Mouse (Mus musculus) T-helper 17 cell (primary cell): ENCODE results near the gene Slco4a1.

Source experiments
- in situ Hi-C, 2 experiments: fragments of 300-600 bp; cut with MboI, MseI; formaldehyde crosslinking; loops; 1 replicate in 1 of 2; 2 replicates in 1 of 2; pipeline ENCODE4 v1.15.1; 2025; ENCODE audit warnings: high pct_unique_total_duplicates in 2 of 2

The Slco4a1 gene

DNA sequence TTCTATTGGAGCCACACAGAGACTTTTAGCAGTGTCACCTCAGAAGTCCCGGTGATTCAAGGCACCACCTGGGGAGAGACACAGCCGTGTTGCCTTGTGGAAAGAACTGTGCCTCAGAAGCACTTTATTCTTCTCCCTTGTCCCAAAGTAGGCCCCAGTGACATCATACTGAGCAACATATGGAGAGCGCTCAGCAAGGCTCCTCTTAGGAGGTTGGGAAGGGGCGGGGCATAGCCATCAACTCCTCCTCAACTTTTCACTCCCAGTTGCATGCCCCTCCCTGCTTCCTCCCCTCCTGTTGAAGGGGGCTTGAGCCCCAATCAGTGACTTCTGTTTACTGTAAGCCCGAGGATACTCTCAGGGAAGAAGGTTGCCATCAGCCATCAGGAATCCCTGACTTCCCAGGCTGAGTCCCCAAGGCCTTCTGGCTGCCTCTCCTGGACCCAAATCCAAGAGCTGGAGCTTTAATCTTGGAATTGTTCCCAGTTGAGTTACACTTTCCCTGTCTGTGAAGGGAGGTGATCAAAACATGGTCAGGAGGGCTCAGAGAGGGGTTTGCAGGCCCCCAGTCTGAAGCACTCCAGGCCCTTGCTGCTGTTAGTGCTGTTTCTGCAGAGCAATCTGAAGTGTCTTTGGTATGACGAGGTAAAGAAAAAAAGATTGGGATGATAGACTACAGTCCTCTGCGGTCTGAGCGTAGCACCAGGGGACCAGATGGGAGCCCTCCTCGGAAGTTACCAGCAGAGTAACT, 45.3 kb downstream of the Slco4a1 start:
- in situ Hi-C loops: no loop called here

DNA sequence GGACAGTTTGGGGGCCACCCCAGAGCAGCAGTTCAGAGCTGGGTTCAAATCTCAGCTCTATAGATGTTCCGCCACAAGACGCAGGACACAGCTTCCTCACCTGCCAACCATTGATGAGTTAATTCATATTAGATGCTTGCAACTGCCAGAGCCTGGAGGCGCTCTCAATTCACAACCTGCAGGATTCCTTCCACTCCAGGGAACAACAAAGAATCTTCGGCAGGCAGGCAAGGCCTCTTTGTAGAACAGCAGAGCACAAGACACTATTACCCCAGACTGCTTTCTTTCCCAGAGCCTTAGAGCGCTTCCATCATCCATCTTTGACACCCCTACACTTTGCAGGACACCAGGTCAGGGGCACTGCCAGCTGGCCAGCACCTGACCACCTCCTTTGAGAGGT, 50.2 kb downstream of the Slco4a1 start:
- in situ Hi-C loops: no loop called here

DNA sequence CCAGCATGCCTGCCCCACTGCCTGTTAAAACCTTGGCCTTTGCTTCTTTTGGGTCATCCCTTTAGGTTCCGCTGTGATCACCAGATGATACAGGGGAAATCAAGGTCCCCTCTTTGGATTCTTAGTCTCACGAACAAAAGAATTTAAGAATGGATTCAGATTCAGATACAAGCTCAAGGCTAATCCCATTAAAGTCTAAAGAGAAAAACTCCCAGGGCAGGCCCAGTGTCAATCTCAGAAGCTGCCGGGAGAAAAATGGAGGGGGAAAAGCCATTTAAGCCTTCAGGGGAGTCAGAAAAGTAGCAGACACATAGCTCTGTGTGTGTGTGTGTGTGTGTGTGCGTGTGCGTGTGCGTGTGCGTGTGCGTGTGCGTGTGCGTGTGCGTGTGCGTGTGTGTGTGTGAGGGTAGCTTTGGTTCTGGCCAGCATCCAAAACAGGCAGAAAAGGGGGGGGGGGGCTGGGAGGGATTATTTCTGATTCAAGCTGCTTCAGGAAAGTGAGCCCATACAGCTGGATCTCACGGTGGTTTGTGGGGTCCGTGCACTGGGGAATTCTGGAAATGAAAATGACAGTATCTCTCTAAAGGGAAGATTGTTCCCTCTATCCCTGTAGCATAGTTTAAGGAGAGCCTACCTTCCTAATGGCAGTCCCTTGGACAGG, 52.5 kb downstream of the Slco4a1 start:
- in situ Hi-C loops: no loop called here

DNA sequence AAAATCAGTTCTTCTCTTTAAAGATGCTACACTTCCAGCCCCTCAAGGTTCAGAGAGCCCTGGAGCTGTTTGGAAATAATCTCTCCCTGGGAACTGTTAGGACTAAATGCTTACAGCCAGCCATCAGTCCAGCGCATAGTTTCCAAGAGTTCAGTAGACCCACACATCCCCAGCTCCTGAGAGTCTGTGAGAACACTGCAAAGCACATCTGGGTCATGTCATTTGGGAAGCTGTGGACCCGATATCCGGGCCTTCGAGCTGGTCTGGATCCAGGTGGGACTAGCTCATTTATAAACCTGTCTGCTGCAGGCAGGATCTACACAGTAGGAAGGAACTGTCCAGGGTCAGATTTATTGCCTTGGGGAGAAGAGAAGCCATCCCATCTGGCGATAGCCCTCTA, 54.8 kb downstream of the Slco4a1 start:
- in situ Hi-C loops: no loop called here

DNA sequence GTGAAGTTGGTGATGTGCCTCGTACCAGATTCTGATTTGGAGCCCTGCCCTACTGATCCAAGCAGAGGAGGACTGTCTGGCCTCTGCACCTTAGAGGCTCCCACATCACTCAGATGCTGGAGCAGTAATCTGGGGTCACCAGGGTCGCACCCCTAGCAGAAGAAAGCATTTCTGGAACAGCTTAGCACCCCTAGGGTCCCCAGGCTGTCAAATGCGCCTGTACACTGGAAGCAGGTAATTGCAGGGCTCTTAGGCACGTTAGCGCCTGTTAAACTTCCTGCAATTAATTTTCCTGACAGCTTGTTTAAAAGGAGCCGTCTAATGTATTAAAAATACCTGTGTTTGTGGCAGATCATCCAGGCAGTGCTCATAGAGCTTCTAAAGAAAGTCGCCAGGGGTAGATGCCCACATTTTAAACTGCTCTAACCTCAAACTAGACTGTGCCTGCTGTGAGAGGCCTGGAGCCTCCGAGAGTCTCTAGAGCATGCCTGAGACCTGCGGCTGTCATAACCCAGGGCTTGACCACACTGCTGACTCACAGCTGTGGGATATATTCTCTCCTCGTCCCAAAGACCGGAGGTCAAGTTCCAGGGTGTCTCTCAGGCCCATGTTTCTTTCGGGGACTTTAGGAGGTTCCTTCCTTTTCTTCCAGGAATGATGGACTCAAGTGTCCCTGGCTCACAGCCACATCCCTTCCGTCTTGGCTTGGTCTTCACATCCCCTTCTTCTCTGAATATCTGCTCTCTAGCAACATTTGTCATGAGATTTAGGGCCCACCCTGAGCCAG, 56.0 kb downstream of the Slco4a1 start:
- in situ Hi-C loops: no loop called here

DNA sequence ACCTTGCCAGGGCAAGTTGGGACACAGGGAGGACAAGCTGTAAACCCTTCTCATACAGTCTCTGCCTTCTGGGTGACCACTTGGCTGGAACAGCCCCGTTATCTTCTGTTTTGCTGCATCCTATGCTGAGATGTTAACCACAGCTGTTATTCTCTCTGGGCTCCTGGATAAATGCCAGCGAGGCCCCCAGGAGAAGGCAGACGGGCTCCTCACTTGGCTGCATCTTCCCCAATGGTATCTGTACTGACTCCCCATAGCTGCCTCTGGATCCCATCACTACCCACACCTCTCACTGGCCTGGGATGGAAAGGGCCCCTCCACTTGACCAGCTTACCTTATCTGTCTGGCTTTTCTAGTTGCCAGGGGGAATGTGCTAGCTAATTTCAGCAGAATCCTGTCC, 57.0 kb downstream of the Slco4a1 start:
- in situ Hi-C loops: no loop called here

DNA sequence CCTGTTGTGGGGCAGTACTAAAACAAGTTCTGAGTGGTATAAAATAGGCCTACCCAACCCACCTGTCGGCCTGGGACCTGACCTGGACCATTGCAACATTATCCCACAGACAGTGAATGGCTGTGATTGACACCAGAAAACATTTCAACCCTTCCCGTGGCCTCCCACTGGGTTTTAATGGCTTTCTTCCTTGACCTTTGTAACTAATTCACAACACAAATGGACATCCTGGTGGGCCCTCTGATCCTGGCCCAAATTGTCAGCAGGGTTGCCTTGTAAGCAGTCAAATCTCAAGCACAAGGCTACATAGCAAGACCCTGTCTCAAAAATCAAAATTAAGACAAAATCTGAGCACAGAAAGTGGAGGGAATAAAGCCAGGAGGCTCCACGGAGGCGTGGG, 57.8 kb downstream of the Slco4a1 start:
- in situ Hi-C loops: no loop called here

DNA sequence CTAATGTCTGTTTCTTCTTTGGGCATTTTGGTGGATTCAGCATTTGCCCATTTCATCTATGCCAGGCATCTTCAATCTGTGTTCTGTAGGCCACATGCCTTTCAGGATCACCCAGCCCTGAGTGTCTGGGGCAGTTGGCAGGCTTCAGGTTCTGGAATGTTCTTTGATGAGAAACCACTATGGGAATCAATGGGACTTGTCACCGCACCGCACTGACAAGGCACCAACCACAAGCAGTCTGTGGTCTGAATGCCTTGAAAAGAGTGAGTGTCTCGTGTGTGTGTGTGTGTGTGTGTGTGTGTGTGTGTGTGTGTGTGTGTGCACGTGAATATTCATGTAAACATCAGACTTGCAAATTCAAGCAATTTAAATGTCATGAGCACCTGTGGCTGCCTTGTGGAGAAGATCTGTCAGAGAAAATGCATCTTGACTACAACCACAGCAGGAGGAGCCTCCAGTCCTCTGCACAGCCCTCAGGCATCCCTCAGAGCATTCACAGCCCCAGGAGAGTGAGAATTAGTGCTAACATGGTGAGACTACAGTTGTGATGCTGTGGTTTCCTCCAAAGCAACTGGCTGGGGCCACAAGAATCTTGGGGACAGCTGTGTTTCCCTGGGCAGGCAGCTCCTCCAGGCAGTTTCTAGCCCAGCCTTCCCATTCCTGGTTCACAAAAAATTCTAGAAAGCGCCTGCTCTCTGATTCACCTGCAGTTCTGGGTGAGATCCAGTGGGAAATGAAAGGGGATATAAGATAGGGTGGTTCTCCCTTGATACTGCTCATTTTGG, 65.6 kb downstream of the Slco4a1 start:
- in situ Hi-C loops: no loop called here

DNA sequence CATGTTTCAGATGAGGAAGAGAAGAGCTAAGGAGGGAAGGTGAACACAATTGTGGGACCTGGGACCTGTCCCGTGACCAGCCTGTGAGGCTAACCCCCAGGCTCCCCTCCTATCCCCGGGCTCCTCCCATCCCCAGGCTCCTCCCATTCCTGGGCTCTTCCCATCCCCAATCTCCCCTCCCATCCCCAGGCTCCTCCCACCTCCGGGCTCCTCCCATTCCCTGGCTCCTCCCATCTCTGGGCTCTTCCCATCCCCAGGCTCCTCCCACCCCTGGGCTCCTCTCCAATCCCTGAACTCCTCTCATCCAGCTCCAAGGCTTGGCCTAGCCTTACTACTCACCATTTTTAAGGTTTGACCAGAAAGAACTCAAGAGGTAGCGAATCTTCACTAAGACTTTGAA, 66.8 kb downstream of the Slco4a1 start:
- in situ Hi-C loops: no loop called here
